Mouse (Mus musculus): ENCODE data around the gene Txn1. TPM values are rescaled to one million over a fixed set of nuclear protein-coding genes. Genes with fewer than 3 reads are reported as not detected.

Txn1 gene
- polyA plus RNA-seq (2011; ENCODE audit: insufficient read depth, insufficient read length, low read depth, missing spikeins): 403 and 417 TPM in 2 replicates

DNA sequence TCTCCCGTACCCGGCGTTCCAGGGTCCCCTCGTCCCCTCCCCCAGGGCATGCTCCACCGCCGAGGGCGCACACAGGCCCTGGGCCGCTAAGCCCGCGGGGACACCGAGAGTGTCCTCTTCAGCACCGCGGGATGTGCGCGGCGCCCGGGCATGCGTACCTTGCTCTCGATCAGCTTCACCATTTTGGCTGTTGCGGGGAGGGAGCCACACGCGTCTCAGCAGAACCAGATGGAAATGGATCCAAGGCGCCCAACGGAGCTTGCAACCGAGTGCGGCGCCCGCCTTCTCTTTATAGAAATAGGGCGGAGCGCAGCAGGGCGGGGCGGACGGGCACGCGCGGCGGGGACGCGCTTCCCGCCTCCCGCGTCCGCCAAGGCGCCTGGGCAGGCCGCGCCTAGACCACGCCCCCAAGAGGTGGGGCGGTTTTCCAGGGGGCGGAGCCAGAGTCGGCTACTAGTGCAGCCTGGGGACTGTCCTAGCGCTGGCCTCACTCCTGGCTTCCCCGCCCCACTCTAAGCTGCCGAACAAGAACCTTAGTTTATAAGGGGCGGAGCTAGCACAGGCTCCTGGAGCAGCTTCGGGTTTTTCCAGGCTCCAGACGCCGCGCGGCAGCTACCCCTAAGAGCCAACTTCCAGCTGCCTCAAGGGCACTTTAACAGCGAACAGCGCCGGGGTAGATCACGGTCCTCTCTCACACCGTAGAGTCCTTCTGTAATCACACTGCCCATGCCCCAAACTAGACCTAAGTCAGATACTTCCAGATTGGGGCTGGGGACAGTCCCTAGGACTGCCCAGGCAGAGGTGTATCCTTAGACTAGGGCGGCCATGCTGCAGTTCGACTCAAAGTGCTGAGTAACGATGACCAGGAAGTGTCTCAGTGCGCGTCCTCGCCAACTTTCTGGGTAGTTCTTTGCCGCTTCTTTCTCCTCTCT lies at the start of gene Txn1:
Gene Txn1, minus strand, starts transcription at position 383 of the 932 bp plus-strand sequence.
- H3K27me3 ChIP-seq (ENCODE audit: control insufficient read depth, insufficient read depth, low read length, poor library complexity, severe bottlenecking): no peaks in the 10 kb centered on the region
- peak; percentile 90 for TF ChIP-seq POLR2A (IDR thresholded peaks at IDR 0.05; ENCODE audit: insufficient read depth, low read length)
- no peak for TF ChIP-seq CTCF (IDR thresholded peaks at IDR 0.05; ENCODE audit: low read depth, low read length)
- peak; percentile 84 for TF ChIP-seq EP300 (IDR thresholded peaks at IDR 0.05; ENCODE audit: insufficient read depth, low read depth, low read length)
- H3K9ac ChIP-seq (ENCODE audit: low read depth, poor library complexity, severe bottlenecking): peak within 1 kb of the TSS; percentile 91
- peak within 1 kb of the TSS; percentile 98 for H3K27ac ChIP-seq (ENCODE audit: insufficient read depth, low read length)
- no peaks in the 10 kb centered on the region for H3K9me3 ChIP-seq (replicated peaks; ENCODE audit: control insufficient read depth, insufficient read depth, low read length, poor library complexity, severe bottlenecking)
- peaks cover 2% of the 10 kb centered on the region for H3K4me1 ChIP-seq (ENCODE audit: control insufficient read depth, insufficient read depth, low read length)
- H3K36me3 ChIP-seq (ENCODE audit: control insufficient read depth, insufficient read depth, low read length, poor library complexity, severe bottlenecking): peaks cover 14% of the 10 kb centered on the region
- H3K4me3 ChIP-seq (ENCODE audit: low read depth, low read length): peak within 1 kb of the TSS; percentile 91

DNA sequence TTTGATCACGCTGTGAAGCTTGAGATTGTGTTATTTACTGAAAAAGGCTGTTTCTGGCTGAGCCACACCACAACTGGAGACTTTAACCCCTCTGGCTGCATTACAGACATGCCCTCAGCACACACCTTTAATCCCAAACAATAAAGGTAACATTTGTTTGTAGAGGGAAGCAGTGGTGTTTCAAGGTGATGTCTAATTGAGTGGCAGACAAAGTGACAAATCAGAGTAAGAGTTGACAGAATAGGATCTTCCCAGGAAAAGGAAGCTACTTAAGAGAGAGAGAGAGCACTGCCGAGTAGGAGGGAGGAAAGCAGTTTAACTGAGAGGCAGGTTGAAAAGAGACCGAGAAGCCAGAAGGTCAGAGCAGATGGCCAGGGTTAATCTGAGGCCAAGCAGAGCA lies 47.3 kb upstream of the Txn1 start:
- no peaks in the 10 kb centered on the region for H3K27me3 ChIP-seq (ENCODE audit: control insufficient read depth, insufficient read depth, low read length, poor library complexity, severe bottlenecking)
- H3K36me3 ChIP-seq (ENCODE audit: control insufficient read depth, insufficient read depth, low read length, poor library complexity, severe bottlenecking): no peaks in the 10 kb centered on the region
- H3K4me3 ChIP-seq (ENCODE audit: low read depth, low read length): no peak overlapping the region
- no peak overlapping the region for H3K9ac ChIP-seq (ENCODE audit: low read depth, poor library complexity, severe bottlenecking)
- TF ChIP-seq EP300 (IDR thresholded peaks at IDR 0.05; ENCODE audit: insufficient read depth, low read depth, low read length) (no peak), CTCF (IDR thresholded peaks at IDR 0.05; ENCODE audit: low read depth, low read length) (no peak), POLR2A (IDR thresholded peaks at IDR 0.05; ENCODE audit: insufficient read depth, low read length) (no peak)
- H3K27ac ChIP-seq (ENCODE audit: insufficient read depth, low read length): no peak overlapping the region
- no peaks in the 10 kb centered on the region for H3K4me1 ChIP-seq (ENCODE audit: control insufficient read depth, insufficient read depth, low read length)
- no peaks in the 10 kb centered on the region for H3K9me3 ChIP-seq (replicated peaks; ENCODE audit: control insufficient read depth, insufficient read depth, low read length, poor library complexity, severe bottlenecking)

DNA sequence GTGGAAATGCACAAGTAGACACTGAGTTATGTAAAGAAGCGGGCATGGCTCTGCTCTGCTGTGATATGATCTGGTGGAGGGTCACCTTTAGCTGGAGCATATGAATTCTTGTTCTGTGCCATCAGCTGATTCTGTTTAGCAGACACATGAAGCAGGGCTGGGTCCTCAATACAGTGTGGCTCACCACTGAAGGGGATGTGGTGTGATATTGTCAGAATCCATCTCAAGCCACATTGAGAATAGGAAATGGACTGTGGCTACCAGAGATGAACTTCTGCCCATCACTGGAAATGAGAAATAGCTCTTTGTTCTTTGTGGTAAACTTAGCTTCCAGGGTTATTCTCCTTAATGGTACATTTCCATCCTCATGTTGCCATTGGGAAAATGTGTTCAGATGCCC lies 35.2 kb upstream of the Txn1 start:
- Histone ChIP-seq H3K9ac (ENCODE audit: low read depth, poor library complexity, severe bottlenecking) (no peak overlapping the region), H3K9me3 (replicated peaks; ENCODE audit: control insufficient read depth, insufficient read depth, low read length, poor library complexity, severe bottlenecking) (peaks cover 3% of the 10 kb centered on the region; the same call in 1 of the 2 replicates), H3K27ac (ENCODE audit: insufficient read depth, low read length) (no peak overlapping the region), H3K4me1 (ENCODE audit: control insufficient read depth, insufficient read depth, low read length) (no peaks in the 10 kb centered on the region), H3K4me3 (ENCODE audit: low read depth, low read length) (no peak overlapping the region), H3K27me3 (ENCODE audit: control insufficient read depth, insufficient read depth, low read length, poor library complexity, severe bottlenecking) (no peaks in the 10 kb centered on the region), H3K36me3 (ENCODE audit: control insufficient read depth, insufficient read depth, low read length, poor library complexity, severe bottlenecking) (no peaks in the 10 kb centered on the region)
- TF ChIP-seq CTCF (IDR thresholded peaks at IDR 0.05; ENCODE audit: low read depth, low read length): no peak
- no peak for TF ChIP-seq EP300 (IDR thresholded peaks at IDR 0.05; ENCODE audit: insufficient read depth, low read depth, low read length)
- no peak for TF ChIP-seq POLR2A (IDR thresholded peaks at IDR 0.05; ENCODE audit: insufficient read depth, low read length)

DNA sequence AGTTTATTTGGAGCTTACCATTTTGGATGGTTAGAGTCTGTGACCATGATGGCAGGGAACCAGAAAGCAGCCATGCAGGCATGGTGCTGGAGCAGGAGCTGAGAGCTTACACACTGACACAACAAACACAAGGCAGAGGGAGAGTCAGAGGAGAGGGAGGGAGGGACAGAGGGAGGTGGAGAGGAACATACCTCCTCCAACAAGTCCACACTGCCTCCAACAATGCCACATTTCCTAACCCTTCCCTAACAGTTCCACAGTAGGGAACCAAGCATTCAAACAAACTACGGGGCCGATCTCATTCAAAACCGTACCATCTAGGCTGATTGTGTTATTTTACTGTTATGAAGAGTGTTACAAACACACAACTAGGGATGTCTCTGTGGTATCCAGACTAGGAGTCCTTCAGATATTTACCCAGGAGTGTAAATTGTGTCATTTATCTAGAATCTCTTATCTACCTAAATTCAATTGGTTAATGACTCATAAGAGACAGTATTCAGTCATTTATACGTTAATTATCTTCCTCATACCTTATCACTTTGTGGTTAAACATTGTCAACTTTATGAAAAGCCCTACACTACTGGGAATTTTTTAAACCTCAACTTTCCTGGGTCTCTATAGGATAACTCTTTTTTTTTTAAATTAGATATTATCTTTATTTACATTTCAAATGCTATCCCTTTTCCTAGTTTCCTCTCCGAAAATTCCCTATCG lies 18.3 kb upstream of the Txn1 start:
- no peaks in the 10 kb centered on the region for H3K36me3 ChIP-seq (ENCODE audit: control insufficient read depth, insufficient read depth, low read length, poor library complexity, severe bottlenecking)

DNA sequence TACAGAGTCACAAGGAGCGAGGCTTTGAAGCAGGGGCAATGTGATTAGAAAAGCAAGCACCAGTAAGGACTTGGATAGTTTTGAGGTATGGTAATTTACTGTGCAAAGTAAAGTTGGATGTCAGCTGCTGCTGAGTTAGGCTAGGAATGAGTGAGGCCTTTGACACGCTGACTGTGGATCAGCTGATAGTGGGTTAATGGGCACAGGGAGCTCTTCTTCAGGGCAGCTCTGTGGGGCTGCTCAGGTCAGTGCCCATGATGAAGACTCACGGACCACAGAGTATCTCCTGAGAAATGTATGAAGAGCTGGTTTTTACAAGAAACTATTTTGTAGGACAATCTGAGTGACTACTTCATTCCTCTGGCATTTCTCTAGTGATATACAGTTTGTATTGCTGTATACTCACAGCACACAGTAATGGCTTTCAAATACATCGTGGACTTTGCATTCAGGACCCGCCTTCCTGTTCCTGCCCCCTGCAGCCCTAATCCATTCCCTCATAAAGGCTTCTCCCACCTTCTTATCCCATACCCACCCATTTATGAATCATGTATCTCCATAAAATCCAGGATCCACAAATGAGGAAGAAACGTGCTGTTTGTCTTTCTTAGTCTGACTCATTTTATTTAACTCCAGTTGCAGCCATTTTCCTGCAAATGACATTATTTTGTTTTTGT lies 17.5 kb upstream of the Txn1 start:
- TF ChIP-seq POLR2A (IDR thresholded peaks at IDR 0.05; ENCODE audit: insufficient read depth, low read length) (no peak), EP300 (IDR thresholded peaks at IDR 0.05; ENCODE audit: insufficient read depth, low read depth, low read length) (no peak), CTCF (IDR thresholded peaks at IDR 0.05; ENCODE audit: low read depth, low read length) (no peak)
- H3K9ac ChIP-seq (ENCODE audit: low read depth, poor library complexity, severe bottlenecking): no peak overlapping the region
- H3K27ac ChIP-seq (ENCODE audit: insufficient read depth, low read length): no peak overlapping the region
- H3K27me3 ChIP-seq (ENCODE audit: control insufficient read depth, insufficient read depth, low read length, poor library complexity, severe bottlenecking): no peaks in the 10 kb centered on the region
- no peak overlapping the region for H3K4me3 ChIP-seq (ENCODE audit: low read depth, low read length)
- H3K9me3 ChIP-seq (replicated peaks; ENCODE audit: control insufficient read depth, insufficient read depth, low read length, poor library complexity, severe bottlenecking): peaks cover 6% of the 10 kb centered on the region
- no peaks in the 10 kb centered on the region for H3K4me1 ChIP-seq (ENCODE audit: control insufficient read depth, insufficient read depth, low read length)
- no peaks in the 10 kb centered on the region for H3K36me3 ChIP-seq (ENCODE audit: control insufficient read depth, insufficient read depth, low read length, poor library complexity, severe bottlenecking)

More for the DNA sequence above, 18.3 kb upstream of the Txn1 start:
- no peaks in the 10 kb centered on the region for H3K4me1 ChIP-seq (ENCODE audit: control insufficient read depth, insufficient read depth, low read length)
- no peak overlapping the region for H3K9ac ChIP-seq (ENCODE audit: low read depth, poor library complexity, severe bottlenecking)
- no peak overlapping the region for H3K4me3 ChIP-seq (ENCODE audit: low read depth, low read length)
- no peak overlapping the region for H3K27ac ChIP-seq (ENCODE audit: insufficient read depth, low read length)
- H3K9me3 ChIP-seq (replicated peaks; ENCODE audit: control insufficient read depth, insufficient read depth, low read length, poor library complexity, severe bottlenecking): peaks cover 14% of the 10 kb centered on the region
- no peaks in the 10 kb centered on the region for H3K27me3 ChIP-seq (ENCODE audit: control insufficient read depth, insufficient read depth, low read length, poor library complexity, severe bottlenecking)
- TF ChIP-seq POLR2A (IDR thresholded peaks at IDR 0.05; ENCODE audit: insufficient read depth, low read length) (no peak), CTCF (IDR thresholded peaks at IDR 0.05; ENCODE audit: low read depth, low read length) (no peak)
